Mouse (Mus musculus) hindbrain, postnatal 0 days (tissue): ENCODE measurements around the gene Ppp1ca. TPM values are rescaled to one million over a fixed set of nuclear protein-coding genes. Genes with fewer than 3 reads are reported as not detected.

Source experiments
- ATAC-seq: fragments of 200-750 bp; cut with Nextera tagmentation; 2 replicates; pipeline ENCODE4 v1.8.0; 2017; ENCODE audit warnings: mild to moderate bottlenecking, moderate TSS enrichment, moderate library complexity
- DNase-seq: peaks from one replicate; pipeline ENCODE4 v3.0.0-alpha.2; 2015; ENCODE audit warnings: low spot score
- H3K27ac ChIP-seq: fragments of 300-500 bp; sonication (generic); 2 replicates; pipeline ENCODE4 v1.5.1; 2014; ENCODE audit warnings: mild to moderate bottlenecking
- H3K27me3 ChIP-seq: fragments of 300-500 bp; sonication (generic); 2 replicates; pipeline ENCODE4 v1.6.1; 2014; ENCODE audit warnings: low read length, mixed read lengths; ENCODE audit not compliant: insufficient read depth
- H3K36me3 ChIP-seq: fragments of 300-500 bp; sonication (generic); 2 replicates; pipeline ENCODE4 v1.6.1; 2014; ENCODE audit warnings: low read length, mixed read lengths; ENCODE audit not compliant: insufficient read depth
- H3K4me1 ChIP-seq: fragments of 300-500 bp; sonication (generic); 2 replicates; pipeline ENCODE4 v1.6.1; 2014; ENCODE audit warnings: antibody characterized with exemption, low read length, mixed read lengths; ENCODE audit not compliant: insufficient read depth
- H3K4me2 ChIP-seq: fragments of 300-500 bp; sonication (generic); 2 replicates; pipeline ENCODE4 v1.6.1; 2014; ENCODE audit warnings: low read depth, mild to moderate bottlenecking, low read length, moderate library complexity, mixed read lengths
- H3K4me3 ChIP-seq: fragments of 300-500 bp; sonication (generic); 2 replicates; pipeline ENCODE4 v1.5.1; 2014; ENCODE audit warnings: low read length
- H3K9ac ChIP-seq: fragments of 300-500 bp; sonication (generic); replicated peaks from 2 replicates; pipeline ENCODE4 v1.6.1; 2014; ENCODE audit warnings: mild to moderate bottlenecking, low read length, moderate library complexity, mixed read lengths
- H3K9me3 ChIP-seq: fragments of 300-500 bp; sonication (generic); 2 replicates; pipeline ENCODE4 v1.6.1; 2016; ENCODE audit warnings: low read length, mixed read lengths
- CTCF ChIP-seq: IDR thresholded peaks from 2 replicates; pipeline ENCODE4 v1.5.1; 2016; ENCODE audit warnings: antibody characterized with exemption, control low read depth, low read depth
- WGBS: fragments of 180-500 bp; shearing (Covaris S2); extraction: QIAGEN DNeasy Blood & Tissue Kit; methylation state at CpG from one replicate; pipeline ENCODE4 v1.1.7; 2014; 5-methylcytosine and 5-hydroxymethylcytosine counted together
- polyA plus RNA-seq: library from polyadenylated mRNA; unstranded; fragments of >200 nt; fragmentation: Nextera tagmentation; extraction: Ambion mirVana; gene quantifications from 2 replicates; pipeline ENCODE4 v1.2.1, GENCODE M21; 2015
- total RNA-seq: library from RNA; depleted of rRNA; stranded (reverse); fragments of >200 nt; gene quantifications from 2 replicates; pipeline ENCODE4 v1.2.3, GENCODE M21; 2014

The Ppp1ca gene
- total and polyA plus RNA-seq, 2 experiments from 2014 or later, result 564 to 597 TPM

DNA sequence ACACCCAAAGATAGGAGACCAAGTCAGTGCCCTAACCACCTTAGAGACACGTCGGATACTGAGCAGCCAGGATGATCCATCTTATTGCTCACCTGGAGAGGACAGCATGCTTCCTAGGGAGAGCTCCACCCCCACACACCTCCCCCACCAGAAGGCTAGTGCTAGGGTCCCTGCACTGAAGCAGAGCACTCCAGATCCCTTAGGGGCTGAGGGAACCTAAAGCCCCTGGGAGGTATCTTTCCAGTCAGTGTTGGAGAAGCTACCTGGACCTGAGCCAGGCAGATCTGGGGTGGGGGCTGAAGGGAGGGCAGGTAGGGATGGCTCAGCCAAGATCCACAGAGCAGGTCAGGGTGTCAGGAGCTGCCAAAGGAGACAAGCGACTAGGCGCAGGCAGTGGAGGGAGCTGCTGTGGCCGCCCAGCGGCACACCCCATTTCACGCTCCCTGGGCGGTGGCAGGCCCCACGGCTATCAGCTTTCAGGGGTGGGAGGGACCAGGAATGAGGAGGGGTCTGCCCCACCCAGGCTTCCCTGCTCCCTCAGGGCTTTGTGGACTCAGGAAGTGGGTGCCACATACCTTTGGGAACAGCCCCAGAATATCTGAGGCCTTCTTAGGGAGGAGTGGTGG, 37.7 kb downstream of the Ppp1ca start:
- ATAC-seq (no peak), DNase-seq (no peak)
- Histone ChIP-seq H3K27ac (no peak overlapping the region), H3K4me3 (no peak overlapping the region), H3K4me2 (no peak overlapping the region), H3K27me3 (no peaks in the 10 kb centered on the region), H3K9me3 (no peaks in the 10 kb centered on the region), H3K4me1 (peaks cover 6% of the 10 kb centered on the region; the same call in 1 of the 2 replicates), H3K9ac (no peak overlapping the region), H3K36me3 (no peaks in the 10 kb centered on the region)
- 30% methylated on average over 9 of the region's 9 CpGs for WGBS
- no peak for TF ChIP-seq CTCF

DNA sequence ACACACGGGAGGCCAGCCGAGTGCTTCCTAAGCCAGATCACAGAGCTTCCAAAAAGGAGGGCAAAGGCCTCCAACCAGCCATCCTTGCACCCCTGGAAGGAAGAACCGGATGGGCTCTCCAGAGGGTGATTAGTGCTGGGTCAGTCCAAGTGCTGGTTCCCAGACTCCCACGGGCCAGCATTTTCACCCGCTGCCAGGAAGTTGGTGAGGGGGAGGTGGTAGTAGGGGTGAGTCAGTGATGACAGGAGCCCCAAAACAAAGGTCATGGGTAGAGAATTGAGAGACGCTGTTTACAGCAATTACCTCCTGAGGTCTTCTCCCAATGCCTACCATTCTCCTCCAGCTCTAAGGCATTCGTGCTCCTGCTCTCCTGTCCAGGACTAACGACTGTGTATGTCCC, 38.5 kb downstream of the Ppp1ca start:
- no peak overlapping the region for H3K4me2 ChIP-seq
- H3K27me3 ChIP-seq, result no peaks in the 10 kb centered on the region
- no peak for ATAC-seq
- H3K4me1 ChIP-seq, result peaks cover 6% of the 10 kb centered on the region; the same call in 1 of the 2 replicates
- 67% methylated on average over 8 of the region's 8 CpGs for WGBS
- no peaks in the 10 kb centered on the region for H3K36me3 ChIP-seq
- H3K9me3 ChIP-seq, result no peaks in the 10 kb centered on the region
- no peak overlapping the region for H3K4me3 ChIP-seq
- TF ChIP-seq CTCF, result no peak
- no peak overlapping the region for H3K27ac ChIP-seq
- no peak for DNase-seq
- no peak overlapping the region for H3K9ac ChIP-seq

DNA sequence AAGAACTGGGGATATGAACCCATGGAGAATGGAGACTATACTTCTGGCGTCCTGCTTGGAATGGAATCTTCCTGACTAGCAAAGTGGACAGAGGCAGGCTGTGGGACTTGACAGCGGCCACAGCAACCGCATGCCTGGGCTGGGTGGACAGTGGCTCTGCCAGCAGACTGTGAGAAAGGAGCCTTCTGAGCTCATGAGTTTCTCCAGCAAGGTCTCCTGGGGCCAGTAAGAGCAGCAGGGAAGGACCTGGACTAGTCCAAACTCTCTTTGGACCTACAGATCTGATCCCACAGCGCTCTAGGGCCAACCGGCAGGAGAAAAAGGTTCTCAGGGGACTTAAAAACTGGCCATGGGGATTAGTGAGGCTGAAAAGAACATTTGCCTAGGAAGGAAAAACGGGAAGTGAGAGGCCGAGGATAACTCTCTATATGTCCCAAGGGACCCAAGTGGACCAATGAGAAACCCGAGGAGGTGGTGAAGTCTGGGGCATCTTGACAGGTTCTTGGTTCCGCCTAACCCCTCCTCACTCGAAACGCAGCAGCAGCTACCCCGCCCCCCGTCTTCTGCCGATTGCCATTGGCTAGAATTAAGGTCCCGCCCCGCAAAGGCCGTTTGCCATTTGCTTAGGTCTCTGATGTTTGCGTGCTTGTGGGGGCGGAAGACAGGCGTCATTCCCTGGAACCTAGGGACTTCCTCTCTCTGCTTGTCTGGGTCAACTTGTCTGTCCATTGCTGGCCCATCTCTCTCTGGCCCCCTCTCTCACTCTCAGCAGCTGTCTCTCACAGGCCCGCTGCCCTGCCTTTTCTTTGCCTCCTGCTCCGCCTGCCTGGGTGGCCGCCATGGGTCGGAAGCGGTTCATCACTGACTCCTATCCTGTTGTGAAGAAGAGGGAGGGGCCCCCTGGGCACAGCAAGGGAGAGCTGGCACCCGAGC, 39.7 kb downstream of the Ppp1ca start, which contains the start of gene Pold4:
Gene Pold4, plus strand, starts transcription at position 647 of the 933 bp plus-strand sequence.
- Histone ChIP-seq H3K36me3 (no peaks in the 10 kb centered on the region), H3K4me3 (peak within 1 kb of the TSS; percentile 44)
- 11% methylated on average over 26 of the region's 26 CpGs for WGBS

DNA sequence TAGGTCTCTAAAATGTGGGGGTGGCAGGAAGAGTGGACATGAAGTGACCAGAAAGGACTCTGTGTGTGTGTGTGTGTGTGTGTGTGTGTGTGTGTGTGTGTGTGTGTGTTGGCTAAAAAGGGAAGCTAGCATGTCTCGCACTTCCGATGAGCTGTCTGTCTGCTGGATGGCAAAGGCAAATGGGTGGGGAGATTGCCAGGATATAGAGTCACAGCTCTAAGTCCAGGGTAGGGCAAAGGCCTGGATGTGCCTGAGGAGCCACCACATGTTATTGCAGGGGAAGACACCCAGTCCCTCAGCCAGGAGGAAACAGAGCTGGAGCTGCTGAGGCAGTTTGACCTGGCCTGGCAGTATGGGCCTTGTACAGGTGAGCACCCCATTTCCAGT, 40.3 kb downstream of the Ppp1ca start:
- Histone ChIP-seq H3K4me3 (peak overlapping the region; percentile 44), H3K9ac (peak overlapping the region; percentile 59), H3K27me3 (no peaks in the 10 kb centered on the region), H3K4me2 (peak overlapping the region; percentile 80), H3K36me3 (no peaks in the 10 kb centered on the region), H3K9me3 (no peaks in the 10 kb centered on the region), H3K4me1 (peaks cover 6% of the 10 kb centered on the region; the same call in 1 of the 2 replicates), H3K27ac (peak overlapping the region; percentile 77)
- DNase-seq (no peak), ATAC-seq (no peak; the same call in 1 of the 2 replicates)
- 13% methylated on average over 2 of the region's 2 CpGs for WGBS
- TF ChIP-seq CTCF, result no peak

More for the DNA sequence above, 39.7 kb downstream of the Ppp1ca start, which contains the start of gene Pold4:
- H3K4me2 ChIP-seq, result peak within 1 kb of the TSS; percentile 80
- H3K27ac ChIP-seq, result peak within 1 kb of the TSS; percentile 77
- ATAC-seq (peak; percentile 95), DNase-seq (peak; percentile 97)
- no peak for TF ChIP-seq CTCF
- no peaks in the 10 kb centered on the region for H3K27me3 ChIP-seq
- H3K9ac ChIP-seq, result peak within 1 kb of the TSS; percentile 59
- no peaks in the 10 kb centered on the region for H3K9me3 ChIP-seq
- peaks cover 6% of the 10 kb centered on the region; the same call in 1 of the 2 replicates for H3K4me1 ChIP-seq

DNA sequence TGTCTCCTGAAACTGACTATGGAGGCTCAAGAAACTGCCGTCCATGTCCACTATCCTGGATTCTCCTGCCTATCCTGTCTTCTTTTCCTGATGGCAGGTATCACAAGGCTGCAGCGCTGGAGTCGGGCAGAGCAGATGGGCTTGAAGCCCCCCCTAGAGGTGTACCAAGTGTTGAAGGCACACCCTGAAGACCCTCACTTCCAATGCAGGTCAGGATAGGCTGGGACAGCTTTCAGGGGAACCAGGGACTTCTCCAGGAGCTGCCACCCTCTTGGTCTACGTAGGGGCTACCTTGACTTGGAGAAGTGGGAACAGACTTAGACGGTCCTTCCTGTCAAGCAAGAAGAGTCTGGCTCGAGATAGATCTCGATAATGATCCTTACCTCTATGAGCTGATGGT, 40.8 kb downstream of the Ppp1ca start:
- ATAC-seq (no peak), DNase-seq (no peak)
- Histone ChIP-seq H3K9me3 (no peaks in the 10 kb centered on the region), H3K4me1 (peaks cover 6% of the 10 kb centered on the region; the same call in 1 of the 2 replicates), H3K36me3 (no peaks in the 10 kb centered on the region), H3K27ac (peak overlapping the region; percentile 77), H3K4me3 (no peak overlapping the region), H3K9ac (peak overlapping the region; percentile 59; the same call in 1 of the 2 replicates), H3K4me2 (peak overlapping the region; percentile 80), H3K27me3 (no peaks in the 10 kb centered on the region)
- TF ChIP-seq CTCF, result no peak
- 80% methylated on average over 7 of the region's 7 CpGs for WGBS

DNA sequence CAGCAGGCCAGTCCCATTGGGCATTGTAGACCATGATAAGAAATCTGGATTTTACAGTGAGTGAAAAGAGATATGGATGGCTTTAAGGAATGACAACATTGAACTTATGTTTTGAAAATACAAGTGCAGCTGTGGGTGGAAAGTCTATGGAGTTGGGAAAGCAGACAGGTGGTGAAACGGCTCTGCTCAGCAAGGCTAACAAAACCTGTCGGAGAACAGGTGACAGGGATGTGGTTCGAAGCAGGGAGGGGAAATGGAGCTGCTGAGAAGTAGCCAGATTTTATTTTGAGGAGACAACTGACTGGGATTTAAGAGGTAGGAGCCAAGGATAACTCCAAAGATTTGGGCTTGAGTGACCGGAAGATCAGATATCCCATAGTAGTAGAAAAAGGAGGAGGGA, 42.7 kb downstream of the Ppp1ca start:
- Histone ChIP-seq H3K27ac (no peak overlapping the region), H3K4me2 (no peak overlapping the region), H3K4me1 (peaks cover 6% of the 10 kb centered on the region; the same call in 1 of the 2 replicates), H3K27me3 (no peaks in the 10 kb centered on the region), H3K36me3 (no peaks in the 10 kb centered on the region), H3K9ac (no peak overlapping the region), H3K4me3 (no peak overlapping the region), H3K9me3 (no peaks in the 10 kb centered on the region)
- 75% methylated on average over 4 of the region's 4 CpGs for WGBS
- ATAC-seq (no peak), DNase-seq (no peak)
- no peak for TF ChIP-seq CTCF
